Comparison of ENCODE assay signal across 8 mouse cellular contexts in the genomic region with DNA sequence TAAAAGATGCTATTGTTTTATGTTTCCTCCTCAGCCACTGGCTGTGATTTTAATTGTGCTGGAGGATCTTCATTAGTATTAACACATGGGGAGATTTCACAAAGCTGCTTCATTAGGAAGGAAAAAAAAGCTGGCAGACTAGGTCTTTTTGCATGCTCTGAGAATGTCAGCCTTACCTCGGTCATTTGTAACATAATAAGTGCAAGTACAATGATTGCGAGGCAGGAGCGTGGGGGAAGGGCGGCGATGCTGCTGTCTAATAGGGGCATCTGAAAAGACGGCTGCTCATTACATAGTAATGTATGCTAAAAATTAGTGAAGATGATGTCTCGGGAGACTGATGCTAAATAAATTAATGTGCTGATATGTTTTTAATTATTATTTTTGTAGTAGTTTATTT.
A peak's percentile ranks its signal among the peaks of the same experiment; 100 is the strongest.
DNase-seq lines count a peak whose midpoint lies in the region; ATAC-seq lines count a peak whose summit lies in the region.

No protein-coding gene starts in this region.

- peak overlapping the region; percentile 64 for H3K4me2 ChIP-seq in kidney, embryonic 15.5 days
- peak overlapping the region; percentile 12; the same call in 1 of the 2 replicates for H3K4me2 ChIP-seq in liver, embryonic 16.5 days (ENCODE audit: low read depth, low read length)

- no peaks in the 10 kb centered on the region for H3K27me3 ChIP-seq in kidney, embryonic 15.5 days
- no peaks in the 10 kb centered on the region for H3K27me3 ChIP-seq in embryonic facial prominence, embryonic 10.5 days (replicated peaks; ENCODE audit: low read depth, poor library complexity, severe bottlenecking)
- no peaks in the 10 kb centered on the region for H3K27me3 ChIP-seq in hindbrain, embryonic 10.5 days (ENCODE audit: insufficient read depth, poor library complexity, severe bottlenecking)
- no peaks in the 10 kb centered on the region for H3K27me3 ChIP-seq in liver, embryonic 16.5 days (ENCODE audit: control insufficient read depth, insufficient read depth, low read depth, low read length)

- no peaks in the 10 kb centered on the region for H3K36me3 ChIP-seq in kidney, embryonic 15.5 days
- H3K36me3 ChIP-seq in embryonic facial prominence, embryonic 10.5 days (replicated peaks) = no peaks in the 10 kb centered on the region
- no peaks in the 10 kb centered on the region for H3K36me3 ChIP-seq in hindbrain, embryonic 10.5 days
- no peaks in the 10 kb centered on the region for H3K36me3 ChIP-seq in liver, embryonic 16.5 days (ENCODE audit: control insufficient read depth, insufficient read depth)

- H3K4me3 ChIP-seq in kidney, embryonic 15.5 days (replicated peaks) = no peak overlapping the region
- peak overlapping the region; percentile 93 for H3K4me3 ChIP-seq in embryonic facial prominence, embryonic 10.5 days
- peak overlapping the region; percentile 94 for H3K4me3 ChIP-seq in hindbrain, embryonic 10.5 days
- 0 out of 2 replicates have a peak overlapping the region, but pooled peaks have one; percentile 5 for H3K4me3 ChIP-seq in liver, embryonic 16.5 days (ENCODE audit: low read depth, low read length)

- H3K4me1 ChIP-seq in kidney, embryonic 15.5 days = peaks cover 15% of the 10 kb centered on the region
- H3K4me1 ChIP-seq in embryonic facial prominence, embryonic 10.5 days = peaks cover 29% of the 10 kb centered on the region
- H3K4me1 ChIP-seq in hindbrain, embryonic 10.5 days (replicated peaks) = peaks cover 32% of the 10 kb centered on the region
- peaks cover 10% of the 10 kb centered on the region for H3K4me1 ChIP-seq in liver, embryonic 16.5 days (ENCODE audit: control insufficient read depth, low read depth, low read length)

- WGBS in kidney, embryonic 15.5 days = 24% methylated on average over 7 of the region's 7 CpGs
- WGBS in embryonic facial prominence, embryonic 10.5 days = 9% methylated on average over 7 of the region's 7 CpGs
- 8% methylated on average over 7 of the region's 7 CpGs for WGBS in hindbrain, embryonic 10.5 days
- 61% methylated on average over 7 of the region's 7 CpGs for WGBS in liver, embryonic 16.5 days (ENCODE audit: insufficient replicate concordance)

- no peak for ATAC-seq in kidney, embryonic 15.5 days (replicated peaks; ENCODE audit: low FRiP score)
- no peak for ATAC-seq in liver, embryonic 16.5 days (ENCODE audit: low read depth)

- H3K9me3 ChIP-seq in kidney, embryonic 15.5 days (replicated peaks) = no peaks in the 10 kb centered on the region
- no peaks in the 10 kb centered on the region for H3K9me3 ChIP-seq in embryonic facial prominence, embryonic 10.5 days
- no peaks in the 10 kb centered on the region for H3K9me3 ChIP-seq in hindbrain, embryonic 10.5 days
- no peaks in the 10 kb centered on the region for H3K9me3 ChIP-seq in liver, embryonic 16.5 days (replicated peaks; ENCODE audit: control insufficient read depth, low read length)

- no peak overlapping the region for H3K27ac ChIP-seq in kidney, embryonic 15.5 days
- peak overlapping the region; percentile 44; the same call in 1 of the 2 replicates for H3K27ac ChIP-seq in embryonic facial prominence, embryonic 10.5 days (replicated peaks)
- H3K27ac ChIP-seq in hindbrain, embryonic 10.5 days = peak overlapping the region; percentile 100
- no peak overlapping the region for H3K27ac ChIP-seq in liver, embryonic 16.5 days (ENCODE audit: low read length)

- DNase-seq in kidney, adult 8-10 months = no peak
- peak; percentile 54 for DNase-seq in embryonic facial prominence, embryonic 10.5 days (ENCODE audit: low spot score)
- DNase-seq in hindbrain, embryonic 10.5 days (ENCODE audit: low spot score) = peak; percentile 40
- no peak for DNase-seq in frontal cortex, postnatal 14 days (ENCODE audit: low spot score in 2 of 2)
- DNase-seq in c-Kit-positive CD71-positive TER-119-positive erythroid progenitor cells, embryonic 14.5 days (ENCODE audit: low spot score) = no peak
- no peak for DNase-seq in urinary bladder, adult 2 months (ENCODE audit: low spot score)

- H3K9ac ChIP-seq in kidney, embryonic 15.5 days = no peak overlapping the region
- no peak overlapping the region for H3K9ac ChIP-seq in liver, embryonic 16.5 days (ENCODE audit: low read depth, low read length)

Comparison
In these comparisons a context has a peak if more than half of its experiments do, and no peak if none do; other contexts are left out.
1. H3K27ac ChIP-seq: peak in embryonic facial prominence, embryonic 10.5 days (single experiment) and hindbrain, embryonic 10.5 days (single experiment); none in kidney, embryonic 15.5 days (single experiment) and liver, embryonic 16.5 days (single experiment).
2. DNase-seq: peak in embryonic facial prominence, embryonic 10.5 days (single experiment) and hindbrain, embryonic 10.5 days (single experiment); none in kidney, adult 8-10 months (0 of 2), frontal cortex, postnatal 14 days (0 of 2), c-Kit-positive CD71-positive TER-119-positive erythroid progenitor cells, embryonic 14.5 days (single experiment) and urinary bladder, adult 2 months (single experiment).